10 mouse cellular contexts compared by ENCODE assay signal in genomic region chr13:73468834-73469233, GRCm38 (mm10). TPM values are rescaled to one million over a fixed set of nuclear protein-coding genes. Genes with fewer than 3 reads are reported as not detected.
A peak's percentile ranks its signal among the peaks of the same experiment; 100 is the strongest.
DNase-seq lines count a peak whose midpoint lies in the region; ATAC-seq and TF ChIP-seq lines count a peak whose summit lies in the region.
"Had no signal": no experiment of that assay in that cellular context is flagged by ENCODE, and none has a peak within 500 bp of the region (broad histone marks: within the 10 kb centered on the region; RNA-seq: fewer than 3 reads in every experiment).

No protein-coding gene starts in this region.

- no peak for TF ChIP-seq EP300 in liver, postnatal 0 days (IDR thresholded peaks at IDR 0.05; ENCODE audit: low read depth)

- H3K4me1 ChIP-seq in intestine, embryonic 14.5 days (replicated peaks; ENCODE audit: control insufficient read depth, insufficient read depth, low read length): peaks cover 15% of the 10 kb centered on the region
- no peaks in the 10 kb centered on the region; the same call in 1 of the 2 replicates for H3K4me1 ChIP-seq in intestine, postnatal 0 days (replicated peaks; ENCODE audit: control insufficient read depth, insufficient read depth, low read length)
- peaks cover 27% of the 10 kb centered on the region for H3K4me1 ChIP-seq in bone marrow macrophage, adult 2 months (ENCODE audit: control insufficient read depth, insufficient read depth, low read length)
- peaks cover 39% of the 10 kb centered on the region for H3K4me1 ChIP-seq in hindbrain, embryonic 10.5 days (replicated peaks)
- peaks cover 44% of the 10 kb centered on the region for H3K4me1 ChIP-seq in liver, postnatal 0 days (ENCODE audit: insufficient read depth)

- no peak for ATAC-seq in intestine, embryonic 14.5 days (replicated peaks; ENCODE audit: low FRiP score, low TSS enrichment, low read depth)
- ATAC-seq in intestine, postnatal 0 days: no peak
- no peak for ATAC-seq in liver, postnatal 0 days

- TF ChIP-seq POLR2A in bone marrow macrophage, adult 2 months (IDR thresholded peaks at IDR 0.05; ENCODE audit: borderline replicate concordance, low read depth, low read length): no peak

- H3K4me2 ChIP-seq in intestine, embryonic 14.5 days (ENCODE audit: low read length): peak overlapping the region; percentile 90
- no peak overlapping the region for H3K4me2 ChIP-seq in intestine, postnatal 0 days (replicated peaks; ENCODE audit: low read depth)
- H3K4me2 ChIP-seq in liver, postnatal 0 days (ENCODE audit: low read depth, low read length): peak overlapping the region; percentile 77

- H3K9ac ChIP-seq in intestine, embryonic 14.5 days (ENCODE audit: low read length): peak overlapping the region; percentile 84; the same call in 1 of the 2 replicates
- no peak overlapping the region for H3K9ac ChIP-seq in intestine, postnatal 0 days (ENCODE audit: low read depth, low read length)
- peak overlapping the region; percentile 81 for H3K9ac ChIP-seq in liver, postnatal 0 days (replicated peaks)

- H3K9me3 ChIP-seq in intestine, embryonic 14.5 days (ENCODE audit: control insufficient read depth, low read length): no peaks in the 10 kb centered on the region
- no peaks in the 10 kb centered on the region for H3K9me3 ChIP-seq in intestine, postnatal 0 days (ENCODE audit: control insufficient read depth)
- no peaks in the 10 kb centered on the region for H3K9me3 ChIP-seq in hindbrain, embryonic 10.5 days
- no peaks in the 10 kb centered on the region for H3K9me3 ChIP-seq in liver, postnatal 0 days (ENCODE audit: low read length)

- no peak overlapping the region for H3K27ac ChIP-seq in intestine, embryonic 14.5 days (ENCODE audit: low read depth)
- no peak overlapping the region for H3K27ac ChIP-seq in intestine, postnatal 0 days (ENCODE audit: low read depth, low read length)
- no peak overlapping the region for H3K27ac ChIP-seq in bone marrow macrophage, adult 2 months (ENCODE audit: insufficient read depth, low read depth, low read length)
- 0 out of 2 replicates have a peak overlapping the region, but pooled peaks have one; percentile 42 for H3K27ac ChIP-seq in hindbrain, embryonic 10.5 days
- peak overlapping the region; percentile 90 for H3K27ac ChIP-seq in liver, postnatal 0 days (ENCODE audit: low read depth)

- H3K27me3 ChIP-seq in intestine, embryonic 14.5 days (replicated peaks; ENCODE audit: control insufficient read depth, insufficient read depth, low read length): no peaks in the 10 kb centered on the region
- no peaks in the 10 kb centered on the region for H3K27me3 ChIP-seq in intestine, postnatal 0 days (replicated peaks; ENCODE audit: control insufficient read depth, insufficient read depth, low read length)
- no peaks in the 10 kb centered on the region for H3K27me3 ChIP-seq in hindbrain, embryonic 10.5 days (ENCODE audit: insufficient read depth, poor library complexity, severe bottlenecking)
- no peaks in the 10 kb centered on the region for H3K27me3 ChIP-seq in liver, postnatal 0 days (ENCODE audit: insufficient read depth, low read length)

- WGBS in intestine, embryonic 14.5 days: 79% methylated on average over 3 of the region's 3 CpGs
- WGBS in intestine, postnatal 0 days: 71% methylated on average over 3 of the region's 3 CpGs
- WGBS in hindbrain, embryonic 10.5 days: 74% methylated on average over 3 of the region's 3 CpGs
- 52% methylated on average over 3 of the region's 3 CpGs for WGBS in liver, postnatal 0 days (ENCODE audit: insufficient replicate concordance)

- DNase-seq in intestine, embryonic 14.5 days (ENCODE audit: low spot score): no peak
- no peak for DNase-seq in hindbrain, embryonic 10.5 days (ENCODE audit: low spot score)
- DNase-seq in liver, postnatal 0 days: no peak
- DNase-seq in urinary bladder, adult 2 months (ENCODE audit: low spot score): no peak
- DNase-seq in spleen, postnatal 14 days (ENCODE audit: low spot score in 2 of 2): no peak
- no peak for DNase-seq in adrenal gland, adult 18-20 months (ENCODE audit: low spot score in 2 of 2)
- DNase-seq: gastrocnemius, postnatal 14 days; lung, adult 18-20 months had no signal

- H3K36me3 ChIP-seq in intestine, embryonic 14.5 days (ENCODE audit: control insufficient read depth, insufficient read depth, low read length): no peaks in the 10 kb centered on the region
- H3K36me3 ChIP-seq in intestine, postnatal 0 days (ENCODE audit: control insufficient read depth, insufficient read depth): no peaks in the 10 kb centered on the region
- peaks cover 27% of the 10 kb centered on the region for H3K36me3 ChIP-seq in hindbrain, embryonic 10.5 days
- H3K36me3 ChIP-seq in liver, postnatal 0 days (replicated peaks; ENCODE audit: insufficient read depth, low read length): peaks cover 11% of the 10 kb centered on the region; the same call in 1 of the 2 replicates

- no peak overlapping the region for H3K4me3 ChIP-seq in intestine, embryonic 14.5 days (ENCODE audit: low read depth, low read length)
- H3K4me3 ChIP-seq in intestine, postnatal 0 days (ENCODE audit: low read depth, low read length): no peak overlapping the region
- H3K4me3 ChIP-seq in bone marrow macrophage, adult 2 months (ENCODE audit: insufficient read depth, low read length): 0 out of 2 replicates have a peak overlapping the region, but pooled peaks have one; percentile 90
- peak overlapping the region; percentile 80 for H3K4me3 ChIP-seq in hindbrain, embryonic 10.5 days
- peak overlapping the region; percentile 83 for H3K4me3 ChIP-seq in liver, postnatal 0 days (ENCODE audit: low read depth, low read length)

- TF ChIP-seq CTCF in intestine, postnatal 0 days (IDR thresholded peaks at IDR 0.05; ENCODE audit: low read depth): no peak
- no peak for TF ChIP-seq CTCF in bone marrow macrophage, adult 2 months (IDR thresholded peaks at IDR 0.05; ENCODE audit: low read depth, low read length)
- TF ChIP-seq CTCF in liver, postnatal 0 days (IDR thresholded peaks at IDR 0.05; ENCODE audit: low read depth): no peak

RNA-seq across cellular contexts. Expression of gene Lpcat1, which starts 1.8 kb away (rescaled TPM):
- 30.6 and 34.0 TPM in 2 replicates for polyA plus RNA-seq in intestine, embryonic 14.5 days (2014; fragmentation: Nextera tagmentation; extraction: Ambion mirVana)
- 8.2 and 8.4 TPM in 2 replicates for polyA plus RNA-seq in intestine, postnatal 0 days (2015; fragmentation: Nextera tagmentation; extraction: Ambion mirVana)
- polyA plus RNA-seq in bone marrow macrophage, adult 2 months (2012; ENCODE audit: insufficient read depth, insufficient read length, missing spikeins): 39.5 and 45.3 TPM in 2 replicates
- 58.1 and 66.3 TPM in 2 replicates for polyA plus RNA-seq in hindbrain, embryonic 10.5 days (2016; fragmentation: Nextera tagmentation; extraction: Ambion mirVana)
- polyA plus RNA-seq in liver, postnatal 0 days (2015; fragmentation: Nextera tagmentation; extraction: Ambion mirVana): 31.0 and 32.4 TPM in 2 replicates
- polyA plus RNA-seq in urinary bladder, adult 2 months (2012; rRNA removed): 15.2 and 17.2 TPM in 2 replicates
- 10 to 100 TPM; 11.7 to 14.0 TPM for total RNA-seq in adrenal gland, adult 18-20 months (2021)

Comparison
In these comparisons a context has a peak if more than half of its experiments do, and no peak if none do; other contexts are left out.
1. H3K27ac ChIP-seq: peak in hindbrain, embryonic 10.5 days (single experiment) and liver, postnatal 0 days (single experiment); none in intestine, embryonic 14.5 days (single experiment), intestine, postnatal 0 days (single experiment) and bone marrow macrophage, adult 2 months (single experiment).
2. H3K4me3 ChIP-seq: peak in bone marrow macrophage, adult 2 months (single experiment), hindbrain, embryonic 10.5 days (single experiment) and liver, postnatal 0 days (single experiment); none in intestine, embryonic 14.5 days (single experiment) and intestine, postnatal 0 days (single experiment).